Mouse (Mus musculus): Measurements from ENCODE around the gene Eva1b.

GRCm38 (mm10) chr4:126119051-126119450, 28.5 kb upstream of the Eva1b start:
- TF ChIP-seq CTCF (IDR thresholded peaks at IDR 0.05; ENCODE audit: low read depth), result no peak
- no peak for TF ChIP-seq EP300 (IDR thresholded peaks at IDR 0.05; ENCODE audit: low read depth)
